In the genomic region with DNA sequence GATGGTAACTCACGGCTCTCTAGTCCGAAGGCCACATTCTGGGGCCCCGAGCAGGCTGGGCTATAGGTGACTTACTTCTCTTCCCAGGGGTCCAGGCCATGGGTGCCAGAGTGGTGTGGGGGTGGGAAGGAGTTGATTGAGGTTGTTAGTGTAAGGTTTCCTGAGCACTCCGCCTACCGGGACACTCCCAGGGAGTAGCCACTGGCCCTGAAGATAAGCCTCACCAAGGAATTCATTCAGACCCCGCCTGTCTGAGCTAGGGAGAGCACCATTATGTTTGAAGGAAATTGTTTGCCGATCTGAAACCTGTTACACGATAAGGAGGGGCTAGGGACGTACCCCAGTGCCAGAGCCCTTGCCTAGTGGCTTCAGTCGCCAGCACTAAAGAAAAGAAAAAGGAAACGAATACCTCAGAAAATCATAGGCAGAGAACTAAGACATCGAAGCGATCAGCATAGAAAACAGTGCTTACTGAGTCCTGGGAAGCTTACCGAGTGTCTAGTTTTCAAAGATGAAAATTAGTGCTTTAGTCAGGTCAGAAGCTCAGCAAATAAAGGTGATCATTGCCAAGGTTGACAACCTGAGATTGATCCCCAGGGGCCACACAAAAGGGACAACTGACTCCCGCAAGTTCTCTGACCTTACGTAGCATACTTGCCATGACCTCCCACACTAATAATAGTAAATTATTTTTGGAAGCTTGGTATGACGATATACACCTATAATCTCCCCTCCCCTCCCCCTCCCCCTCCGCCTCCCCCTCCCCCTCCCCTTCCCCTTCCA, we compare ENCODE assay signal across 16 mouse cellular contexts. TPM values are rescaled to one million over a fixed set of nuclear protein-coding genes. Genes with fewer than 3 reads are reported as not detected.
DNase-seq lines count a peak whose midpoint lies in the region; ATAC-seq and TF ChIP-seq lines count a peak whose summit lies in the region.
"Had no signal": no experiment of that assay in that cellular context is flagged by ENCODE, and none has a peak within 500 bp of the region (broad histone marks: within the 10 kb centered on the region; RNA-seq: fewer than 3 reads in every experiment).

No protein-coding gene starts in this region.

- no peak overlapping the region for H3K9ac ChIP-seq in lung, embryonic 14.5 days
- 0 out of 2 replicates have a peak overlapping the region, but pooled peaks have one; percentile 24 for H3K9ac ChIP-seq in intestine, embryonic 16.5 days (ENCODE audit: low read depth, low read length)
- H3K9ac ChIP-seq in liver, postnatal 0 days (replicated peaks): no peak overlapping the region
- no peak overlapping the region for H3K9ac ChIP-seq in stomach, embryonic 16.5 days (ENCODE audit: low read length)
- no peak overlapping the region for H3K9ac ChIP-seq in hindbrain, embryonic 16.5 days (ENCODE audit: low read depth, low read length)
- H3K9ac ChIP-seq: heart, embryonic 12.5 days; midbrain, embryonic 12.5 days had no signal

- H3K4me3 ChIP-seq in lung, embryonic 14.5 days (ENCODE audit: low read depth, low read length): no peak overlapping the region
- H3K4me3 ChIP-seq in lung, adult 2 months (replicated peaks; ENCODE audit: extremely low read depth, low read depth, low read length): no peak overlapping the region
- H3K4me3 ChIP-seq in intestine, embryonic 16.5 days (ENCODE audit: low read length): peak overlapping the region; percentile 15; the same call in 1 of the 2 replicates
- no peak overlapping the region for H3K4me3 ChIP-seq in liver, postnatal 0 days (ENCODE audit: low read depth, low read length)
- H3K4me3 ChIP-seq in stomach, embryonic 16.5 days (replicated peaks; ENCODE audit: low read length): no peak overlapping the region
- H3K4me3 ChIP-seq in left cerebral cortex, adult 2 months: no peak overlapping the region
- H3K4me3 ChIP-seq in hindbrain, embryonic 16.5 days (ENCODE audit: low read length): no peak overlapping the region
- H3K4me3 ChIP-seq: erythroblast, embryonic 14.5 days; heart, embryonic 12.5 days; midbrain, embryonic 12.5 days had no signal

- peak; percentile 31; the same call in 1 of the 2 replicates for ATAC-seq in lung, embryonic 14.5 days (ENCODE audit: insufficient read depth)
- peak; percentile 70 for ATAC-seq in intestine, embryonic 16.5 days
- peak; percentile 21; the same call in 1 of the 2 replicates for ATAC-seq in liver, postnatal 0 days
- ATAC-seq in stomach, embryonic 16.5 days (ENCODE audit: insufficient read depth, low FRiP score): peak; percentile 84
- no peak for ATAC-seq in hindbrain, embryonic 16.5 days

- H3K36me3 ChIP-seq in lung, embryonic 14.5 days (ENCODE audit: insufficient read depth): no peaks in the 10 kb centered on the region
- no peaks in the 10 kb centered on the region for H3K36me3 ChIP-seq in intestine, embryonic 16.5 days (ENCODE audit: control insufficient read depth, insufficient read depth, low read length)
- H3K36me3 ChIP-seq in liver, postnatal 0 days (replicated peaks; ENCODE audit: insufficient read depth, low read length): no peaks in the 10 kb centered on the region
- H3K36me3 ChIP-seq in stomach, embryonic 16.5 days (ENCODE audit: control insufficient read depth, insufficient read depth, low read length): no peaks in the 10 kb centered on the region
- no peaks in the 10 kb centered on the region for H3K36me3 ChIP-seq in hindbrain, embryonic 16.5 days (ENCODE audit: control insufficient read depth, insufficient read depth, low read length)
- H3K36me3 ChIP-seq: heart, embryonic 12.5 days; midbrain, embryonic 12.5 days had no signal

- no peak for TF ChIP-seq CTCF in lung, embryonic 14.5 days (IDR thresholded peaks at IDR 0.05; ENCODE audit: low read depth)
- TF ChIP-seq CTCF in lung, adult 2 months (IDR thresholded peaks at IDR 0.05; ENCODE audit: insufficient read depth, low read length): no peak
- no peak for TF ChIP-seq CTCF in liver, postnatal 0 days (IDR thresholded peaks at IDR 0.05; ENCODE audit: low read depth)
- TF ChIP-seq CTCF in left cerebral cortex, adult 2 months (IDR thresholded peaks at IDR 0.05): no peak

- no peak overlapping the region for H3K27ac ChIP-seq in lung, embryonic 14.5 days (ENCODE audit: low read depth)
- peak overlapping the region; percentile 91 for H3K27ac ChIP-seq in intestine, embryonic 16.5 days (ENCODE audit: low read length)
- peak overlapping the region; percentile 86 for H3K27ac ChIP-seq in liver, postnatal 0 days (ENCODE audit: low read depth)
- H3K27ac ChIP-seq in stomach, embryonic 16.5 days (ENCODE audit: low read length): peak overlapping the region; percentile 79
- no peak overlapping the region for H3K27ac ChIP-seq in left cerebral cortex, adult 2 months
- no peak overlapping the region for H3K27ac ChIP-seq in hindbrain, embryonic 16.5 days (ENCODE audit: low read depth, low read length)
- H3K27ac ChIP-seq: midbrain, embryonic 12.5 days had no signal

- no peak overlapping the region for H3K4me2 ChIP-seq in lung, embryonic 14.5 days
- H3K4me2 ChIP-seq in intestine, embryonic 16.5 days (ENCODE audit: low read depth, low read length): peak overlapping the region; percentile 44
- H3K4me2 ChIP-seq in liver, postnatal 0 days (ENCODE audit: low read depth, low read length): peak overlapping the region; percentile 20; the same call in 1 of the 2 replicates
- H3K4me2 ChIP-seq in stomach, embryonic 16.5 days (ENCODE audit: low read depth, low read length): no peak overlapping the region
- no peak overlapping the region for H3K4me2 ChIP-seq in hindbrain, embryonic 16.5 days (ENCODE audit: low read length)
- H3K4me2 ChIP-seq: heart, embryonic 12.5 days; midbrain, embryonic 12.5 days had no signal

- WGBS in lung, embryonic 14.5 days: 46% methylated on average over 18 of the region's 18 CpGs
- 46% methylated on average over 18 of the region's 18 CpGs for WGBS in lung, adult 2 months
- WGBS in intestine, embryonic 16.5 days: 47% methylated on average over 18 of the region's 18 CpGs
- WGBS in liver, postnatal 0 days (ENCODE audit: insufficient replicate concordance): 49% methylated on average over 18 of the region's 18 CpGs
- 45% methylated on average over 17 of the region's 18 CpGs for WGBS in stomach, embryonic 16.5 days
- WGBS in hindbrain, embryonic 16.5 days: 85% methylated on average over 18 of the region's 18 CpGs

- TF ChIP-seq EP300 in liver, postnatal 0 days (IDR thresholded peaks at IDR 0.05; ENCODE audit: low read depth): no peak

- TF ChIP-seq POLR2A in lung, adult 2 months (IDR thresholded peaks at IDR 0.05; ENCODE audit: borderline replicate concordance, extremely low read depth, low read depth, low read length): no peak

- H3K27me3 ChIP-seq in lung, embryonic 14.5 days (ENCODE audit: insufficient read depth, low read length): no peaks in the 10 kb centered on the region
- no peaks in the 10 kb centered on the region for H3K27me3 ChIP-seq in intestine, embryonic 16.5 days (replicated peaks; ENCODE audit: control insufficient read depth, insufficient read depth, low read length)
- H3K27me3 ChIP-seq in liver, postnatal 0 days (ENCODE audit: insufficient read depth, low read length): no peaks in the 10 kb centered on the region
- H3K27me3 ChIP-seq in stomach, embryonic 16.5 days (ENCODE audit: control insufficient read depth, insufficient read depth, low read length): no peaks in the 10 kb centered on the region
- no peaks in the 10 kb centered on the region for H3K27me3 ChIP-seq in hindbrain, embryonic 16.5 days (replicated peaks; ENCODE audit: control insufficient read depth, insufficient read depth, low read length)
- H3K27me3 ChIP-seq: heart, embryonic 12.5 days; midbrain, embryonic 12.5 days had no signal

- intact Hi-C loops in left cerebral cortex, adult 2 months (cut with DNase I): no loop called here

- H3K9me3 ChIP-seq in lung, embryonic 14.5 days (ENCODE audit: low read depth, low read length): no peaks in the 10 kb centered on the region
- no peaks in the 10 kb centered on the region for H3K9me3 ChIP-seq in intestine, embryonic 16.5 days (ENCODE audit: control insufficient read depth, low read length)
- no peaks in the 10 kb centered on the region for H3K9me3 ChIP-seq in liver, postnatal 0 days (ENCODE audit: low read length)
- H3K9me3 ChIP-seq in stomach, embryonic 16.5 days (replicated peaks; ENCODE audit: control insufficient read depth, low read length): no peaks in the 10 kb centered on the region
- H3K9me3 ChIP-seq in hindbrain, embryonic 16.5 days (ENCODE audit: control insufficient read depth, low read length): no peaks in the 10 kb centered on the region
- H3K9me3 ChIP-seq: heart, embryonic 12.5 days; midbrain, embryonic 12.5 days had no signal

- DNase-seq in lung, embryonic 14.5 days: no peak
- no peak for DNase-seq in lung, adult 2 months
- DNase-seq in liver, postnatal 0 days: no peak
- no peak for DNase-seq in left cerebral cortex, adult 2 months (ENCODE audit: extremely low spot score in 1 of 2, low spot score in 2 of 2)
- DNase-seq in cerebellum, adult 11 months: no peak
- DNase-seq: cerebellum, postnatal 14 days; gastrocnemius, postnatal 14 days; heart, postnatal 36 days; kidney, postnatal 14 days; right cerebral cortex, adult 18-20 months had no signal

- H3K4me1 ChIP-seq in lung, embryonic 14.5 days (ENCODE audit: insufficient read depth): no peaks in the 10 kb centered on the region
- H3K4me1 ChIP-seq in lung, adult 2 months (ENCODE audit: control insufficient read depth, insufficient read depth, low read length): peaks cover 3% of the 10 kb centered on the region; the same call in 1 of the 2 replicates
- H3K4me1 ChIP-seq in intestine, embryonic 16.5 days (ENCODE audit: control insufficient read depth, insufficient read depth, low read length): peaks cover 18% of the 10 kb centered on the region
- H3K4me1 ChIP-seq in liver, postnatal 0 days (ENCODE audit: insufficient read depth): peaks cover 14% of the 10 kb centered on the region
- no peaks in the 10 kb centered on the region; the same call in 1 of the 2 replicates for H3K4me1 ChIP-seq in stomach, embryonic 16.5 days (ENCODE audit: control insufficient read depth, insufficient read depth, low read length)
- H3K4me1 ChIP-seq in hindbrain, embryonic 16.5 days (ENCODE audit: control insufficient read depth, insufficient read depth, low read depth, low read length): no peaks in the 10 kb centered on the region
- H3K4me1 ChIP-seq: midbrain, embryonic 12.5 days had no signal

RNA-seq across cellular contexts. Expression of a gene that starts 14.1 kb away (rescaled TPM):
- polyA plus RNA-seq in lung, embryonic 14.5 days (2014; fragmentation: Nextera tagmentation; extraction: Ambion mirVana): 3.0 and 3.6 TPM in 2 replicates
- polyA plus RNA-seq in lung, adult 2 months (2012; rRNA removed): 7.5 and 11.0 TPM in 2 replicates
- 95.3 and 105 TPM in 2 replicates for polyA plus RNA-seq in intestine, embryonic 16.5 days (2015; fragmentation: Nextera tagmentation; extraction: Ambion mirVana)
- polyA plus RNA-seq in liver, postnatal 0 days (2015; fragmentation: Nextera tagmentation; extraction: Ambion mirVana): 8.1 TPM in 2 replicates
- polyA plus RNA-seq in stomach, embryonic 16.5 days (2015; fragmentation: Nextera tagmentation; extraction: Ambion mirVana): 32.4 and 37.5 TPM in 2 replicates
- total RNA-seq in left cerebral cortex, adult 2 months (2021): 1 to 10 TPM; 5.8 to 6.2 TPM
- polyA plus RNA-seq in hindbrain, embryonic 16.5 days (2015; fragmentation: Nextera tagmentation; extraction: Ambion mirVana): 3.3 and 3.9 TPM in 2 replicates

RNA-seq across cellular contexts. Expression of a gene that starts 29.9 kb away (rescaled TPM):
- 15.9 and 16.1 TPM in 2 replicates for polyA plus RNA-seq in lung, embryonic 14.5 days (2014; fragmentation: Nextera tagmentation; extraction: Ambion mirVana)
- 4.9 and 5.7 TPM in 2 replicates for polyA plus RNA-seq in lung, adult 2 months (2012; rRNA removed)
- polyA plus RNA-seq in intestine, embryonic 16.5 days (2015; fragmentation: Nextera tagmentation; extraction: Ambion mirVana): 14.8 and 15.3 TPM in 2 replicates
- polyA plus RNA-seq in liver, postnatal 0 days (2015; fragmentation: Nextera tagmentation; extraction: Ambion mirVana): 4.9 and 5.6 TPM in 2 replicates
- polyA plus RNA-seq in stomach, embryonic 16.5 days (2015; fragmentation: Nextera tagmentation; extraction: Ambion mirVana): 13.5 and 14.3 TPM in 2 replicates
- 10 to 100 TPM; 27.3 to 27.7 TPM for total RNA-seq in left cerebral cortex, adult 2 months (2021)
- 17.5 and 20.8 TPM in 2 replicates for polyA plus RNA-seq in hindbrain, embryonic 16.5 days (2015; fragmentation: Nextera tagmentation; extraction: Ambion mirVana)

RNA-seq across cellular contexts. Expression of a gene that starts 48.5 kb away (rescaled TPM):
- polyA plus RNA-seq in lung, embryonic 14.5 days (2014; fragmentation: Nextera tagmentation; extraction: Ambion mirVana): 17.7 and 20.2 TPM in 2 replicates
- 2.7 and 4.0 TPM in 2 replicates for polyA plus RNA-seq in lung, adult 2 months (2012; rRNA removed)
- 21.1 and 22.5 TPM in 2 replicates for polyA plus RNA-seq in intestine, embryonic 16.5 days (2015; fragmentation: Nextera tagmentation; extraction: Ambion mirVana)
- 9.3 and 11.4 TPM in 2 replicates for polyA plus RNA-seq in liver, postnatal 0 days (2015; fragmentation: Nextera tagmentation; extraction: Ambion mirVana)
- 14.7 and 15.9 TPM in 2 replicates for polyA plus RNA-seq in stomach, embryonic 16.5 days (2015; fragmentation: Nextera tagmentation; extraction: Ambion mirVana)
- total RNA-seq in left cerebral cortex, adult 2 months (2021): 1 to 10 TPM; 5.4 to 6.8 TPM
- polyA plus RNA-seq in hindbrain, embryonic 16.5 days (2015; fragmentation: Nextera tagmentation; extraction: Ambion mirVana): 14.9 and 15.1 TPM in 2 replicates

RNA-seq across cellular contexts. Expression of a gene that starts 48.7 kb away (rescaled TPM):
- polyA plus RNA-seq in lung, embryonic 14.5 days (2014; fragmentation: Nextera tagmentation; extraction: Ambion mirVana): 47.9 and 49.4 TPM in 2 replicates
- 9.0 and 15.6 TPM in 2 replicates for polyA plus RNA-seq in lung, adult 2 months (2012; rRNA removed)
- polyA plus RNA-seq in intestine, embryonic 16.5 days (2015; fragmentation: Nextera tagmentation; extraction: Ambion mirVana): 41.4 and 45.0 TPM in 2 replicates
- polyA plus RNA-seq in liver, postnatal 0 days (2015; fragmentation: Nextera tagmentation; extraction: Ambion mirVana): 9.1 and 10.3 TPM in 2 replicates
- 41.1 and 41.8 TPM in 2 replicates for polyA plus RNA-seq in stomach, embryonic 16.5 days (2015; fragmentation: Nextera tagmentation; extraction: Ambion mirVana)
- 10 to 100 TPM; 18.3 to 25.1 TPM for total RNA-seq in left cerebral cortex, adult 2 months (2021)
- 30.5 and 32.5 TPM in 2 replicates for polyA plus RNA-seq in hindbrain, embryonic 16.5 days (2015; fragmentation: Nextera tagmentation; extraction: Ambion mirVana)

Comparison
In these comparisons a context has a peak if more than half of its experiments do, and no peak if none do; other contexts are left out.
1. H3K27ac ChIP-seq: peak in intestine, embryonic 16.5 days (single experiment), liver, postnatal 0 days (single experiment) and stomach, embryonic 16.5 days (single experiment); none in lung, embryonic 14.5 days (single experiment), left cerebral cortex, adult 2 months (single experiment) and hindbrain, embryonic 16.5 days (single experiment).
2. H3K4me2 ChIP-seq: peak in intestine, embryonic 16.5 days (single experiment) and liver, postnatal 0 days (single experiment); none in lung, embryonic 14.5 days (single experiment), stomach, embryonic 16.5 days (single experiment) and hindbrain, embryonic 16.5 days (single experiment).